Mouse (Mus musculus): ENCODE measurements around the gene C2cd4b. TPM values are rescaled to one million over a fixed set of nuclear protein-coding genes. Genes with fewer than 3 reads are reported as not detected.

The C2cd4b gene
- polyA plus RNA-seq, 1 experiment from 2014 or later, result 1.7 TPM

GRCm38 (mm10) chr9:67810527-67810926 is 51.3 kb downstream of the C2cd4b start:
- 55% methylated on average over 6 of the region's 6 CpGs for WGBS

More at GRCm38 (mm10) chr9:67810527-67810926, 51.3 kb downstream of the C2cd4b start:
- no peak overlapping the region for H3K9ac ChIP-seq
- TF ChIP-seq CTCF (IDR thresholded peaks at IDR 0.05; ENCODE audit: low read depth), result peak; percentile 24
- H3K4me1 ChIP-seq (ENCODE audit: insufficient read depth), result peaks cover 8% of the 10 kb centered on the region
- H3K27me3 ChIP-seq (ENCODE audit: insufficient read depth, low read length), result no peaks in the 10 kb centered on the region
- H3K36me3 ChIP-seq (ENCODE audit: insufficient read depth), result no peaks in the 10 kb centered on the region
- H3K4me3 ChIP-seq (ENCODE audit: low read depth, low read length), result no peak overlapping the region
- ATAC-seq (ENCODE audit: insufficient read depth) (no peak), DNase-seq (peak; percentile 38)
- H3K4me2 ChIP-seq, result no peak overlapping the region
- H3K27ac ChIP-seq (ENCODE audit: low read depth), result no peak overlapping the region
- no peaks in the 10 kb centered on the region; the same call in 1 of the 2 replicates for H3K9me3 ChIP-seq (ENCODE audit: low read depth, low read length)

Small RNA genes within 50 kb of the gene (microRNA-seq; reads per million reads assigned to microRNA genes)
- gene Mir7241 (ENCODE audit: borderline number of aligned reads), result not detected
- gene Mir7242 (ENCODE audit: borderline number of aligned reads), result not detected

Other genes with a start within 250 kb of the C2cd4b start
- gene Tln2, start 199.7 kb upstream of the C2cd4b start, polyA plus RNA-seq (2014; fragmentation: Nextera tagmentation; extraction: Ambion mirVana), result 18.3 and 19.1 TPM in 2 replicates
- 1.3 and 1.9 TPM in 2 replicates for gene C2cd4a, start 72.9 kb downstream of the C2cd4b start, polyA plus RNA-seq (2014; fragmentation: Nextera tagmentation; extraction: Ambion mirVana)
- 6.6 TPM in 2 replicates for gene Vps13c, start 81.0 kb downstream of the C2cd4b start, polyA plus RNA-seq (2014; fragmentation: Nextera tagmentation; extraction: Ambion mirVana)